Mouse (Mus musculus) thymus, adult 2 months (tissue): ENCODE measurements around the gene Psmd9.

Source experiments
- CTCF ChIP-seq: fragments of 200-500 bp; IDR thresholded peaks from 2 replicates; pipeline ENCODE4 v1.5.1; 2012; ENCODE audit warnings: mild to moderate bottlenecking, control low read depth, low read length, moderate library complexity, borderline replicate concordance; ENCODE audit not compliant: control insufficient read depth, poor library complexity, insufficient read depth; ENCODE audit errors: extremely low read depth
- POLR2A ChIP-seq: fragments of 200-500 bp; IDR thresholded peaks from 2 replicates; pipeline ENCODE4 v1.6.1; 2012; ENCODE audit warnings: mild to moderate bottlenecking, low read length, control low read depth, moderate library complexity; ENCODE audit not compliant: control insufficient read depth, poor library complexity, insufficient read depth; ENCODE audit errors: extremely low read depth

DNA sequence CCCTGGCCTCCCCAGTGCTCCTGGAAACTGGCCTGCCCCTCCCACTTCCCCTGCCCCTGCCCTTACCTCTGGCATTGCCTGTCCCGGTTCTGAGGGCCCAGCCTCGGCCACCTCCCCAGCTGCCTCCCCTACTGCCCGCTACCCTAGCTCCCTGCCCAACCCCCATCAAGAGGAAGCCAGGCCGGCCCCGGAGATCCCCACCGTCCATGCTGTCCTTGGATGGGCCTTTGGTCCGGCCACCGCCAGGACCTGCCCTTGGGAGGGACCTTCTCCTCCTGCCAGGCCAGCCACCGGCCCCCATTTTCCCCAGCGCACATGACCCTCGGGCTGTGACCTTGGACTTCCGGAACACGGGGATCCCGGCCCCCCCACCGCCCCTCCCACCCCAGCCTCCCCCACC lies 8.9 kb upstream of the Psmd9 start:
- no peak for TF ChIP-seq POLR2A
- no peak for TF ChIP-seq CTCF
